Mouse (Mus musculus): ENCODE data around the gene Esyt1. TPM values are rescaled to one million over a fixed set of nuclear protein-coding genes. Genes with fewer than 3 reads are reported as not detected.
A peak's percentile ranks its signal among the peaks of the same experiment; 100 is the strongest.
"Not testable (repeated sequence)": the region's sequence is repeated elsewhere in the genome, so short reads cannot be mapped to it uniquely, and the experiment has no call there.

Gene Esyt1
- polyA plus RNA-seq, 1 experiment, result not detected

DNA sequence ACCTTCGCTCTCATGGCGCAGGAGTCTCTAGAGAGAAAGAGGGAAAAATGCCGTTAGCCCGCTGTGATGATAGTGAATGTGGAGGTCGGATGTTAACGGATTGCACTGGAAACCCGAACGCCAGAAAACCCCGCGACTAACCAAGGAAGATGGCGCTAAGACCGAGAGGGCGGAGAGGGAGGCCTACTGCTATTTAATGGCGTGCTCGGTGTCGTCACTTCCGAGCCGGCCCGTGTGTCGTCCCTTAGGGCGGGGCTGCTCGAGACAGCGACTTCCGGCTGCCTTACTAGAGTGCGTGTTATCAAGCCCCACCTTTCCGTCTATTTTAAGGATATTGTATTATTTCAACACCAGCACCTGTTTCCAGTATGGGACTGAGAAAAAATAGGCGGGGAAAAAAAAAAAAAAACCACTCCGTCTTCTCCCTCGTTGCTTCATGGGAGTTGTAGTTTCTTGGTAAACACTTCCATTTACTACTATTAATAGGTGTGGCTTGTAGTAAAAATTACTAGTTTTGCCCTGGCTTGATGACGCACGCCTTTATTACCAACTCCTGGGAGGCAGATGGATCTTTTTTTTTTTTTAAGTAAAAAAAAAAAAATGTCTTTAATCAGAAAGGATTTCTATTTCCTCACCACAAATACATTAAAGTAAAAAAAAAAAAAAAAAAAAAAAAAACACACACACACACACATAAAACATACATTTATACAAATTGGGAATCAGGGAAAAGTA lies 23.4 kb upstream of the Esyt1 start, which contains the start of gene Rpl41:
Gene Rpl41, minus strand, starts transcription at position 359 of the 735 bp plus-strand sequence.
- Histone ChIP-seq H3K27ac (ENCODE audit: insufficient read depth, low read depth, low read length) (peak within 1 kb of the TSS; percentile 88), H3K4me1 (ENCODE audit: control insufficient read depth, insufficient read depth, low read length) (peaks cover 4% of the 10 kb centered on the region), H3K4me3 (ENCODE audit: insufficient read depth, low read depth, low read length) (peak within 1 kb of the TSS; percentile 72)
- TF ChIP-seq CTCF (IDR thresholded peaks at IDR 0.05; ENCODE audit: insufficient read depth, low read depth, low read length) (no peak), POLR2A (IDR thresholded peaks at IDR 0.05; ENCODE audit: insufficient read depth, low read depth, low read length) (peak; percentile 97)
- under 1% methylated on average over 31 of the region's 31 CpGs for WGBS

- Histone ChIP-seq H3K27ac (ENCODE audit: insufficient read depth, low read depth, low read length) (peak overlapping the region; percentile 88), H3K4me3 (ENCODE audit: insufficient read depth, low read depth, low read length) (peak overlapping the region; percentile 72)
- not testable (repeated sequence) for H3K4me1 ChIP-seq (ENCODE audit: control insufficient read depth, insufficient read depth, low read length)
- under 1% methylated on average over 30 of the region's 30 CpGs for WGBS
Observed at GRCm38 (mm10) chr10:128548051-128548791, 22.6 kb upstream of the Esyt1 start.

- Histone ChIP-seq H3K4me3 (ENCODE audit: insufficient read depth, low read depth, low read length) (peak within 1 kb of the TSS; percentile 72), H3K4me1 (ENCODE audit: control insufficient read depth, insufficient read depth, low read length) (peaks cover 4% of the 10 kb centered on the region), H3K27ac (ENCODE audit: insufficient read depth, low read depth, low read length) (peak within 1 kb of the TSS; percentile 88)
- WGBS, result under 1% methylated on average over 50 of the region's 50 CpGs
- TF ChIP-seq CTCF (IDR thresholded peaks at IDR 0.05; ENCODE audit: insufficient read depth, low read depth, low read length) (no peak), POLR2A (IDR thresholded peaks at IDR 0.05; ENCODE audit: insufficient read depth, low read depth, low read length) (peak; percentile 51)
Observed at GRCm38 (mm10) chr10:128547361-128548032, 21.8 kb upstream of the Esyt1 start, which contains the start of gene Zc3h10. TSS of gene Zc3h10 (minus strand) at chr10:128547774.

DNA sequence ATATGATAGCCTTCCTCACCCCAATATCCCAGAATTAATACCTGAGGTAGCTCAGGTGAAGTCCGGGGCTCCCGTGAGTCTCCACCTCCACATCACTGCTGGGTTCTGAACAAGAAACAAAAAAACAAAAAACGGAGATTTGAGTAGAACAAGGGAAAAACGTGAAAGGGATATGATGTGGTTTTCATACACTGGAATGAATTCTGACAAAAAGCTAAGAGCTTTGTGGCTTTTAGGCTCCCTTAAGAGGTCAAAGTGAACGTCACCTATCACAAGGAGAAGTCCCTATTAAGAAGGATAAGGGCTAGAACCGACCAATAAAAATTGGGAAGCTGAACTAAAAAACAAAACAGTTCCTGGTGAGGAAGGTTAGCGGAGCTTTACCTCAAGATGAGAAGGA lies 21.1 kb upstream of the Esyt1 start:
- H3K27ac ChIP-seq (ENCODE audit: insufficient read depth, low read depth, low read length), result peak overlapping the region; percentile 60
- TF ChIP-seq CTCF (IDR thresholded peaks at IDR 0.05; ENCODE audit: insufficient read depth, low read depth, low read length) (no peak), POLR2A (IDR thresholded peaks at IDR 0.05; ENCODE audit: insufficient read depth, low read depth, low read length) (no peak)
- peak overlapping the region; percentile 72 for H3K4me3 ChIP-seq (ENCODE audit: insufficient read depth, low read depth, low read length)
- WGBS, result 11% methylated on average over 7 of the region's 7 CpGs
- peaks cover 4% of the 10 kb centered on the region for H3K4me1 ChIP-seq (ENCODE audit: control insufficient read depth, insufficient read depth, low read length)

DNA sequence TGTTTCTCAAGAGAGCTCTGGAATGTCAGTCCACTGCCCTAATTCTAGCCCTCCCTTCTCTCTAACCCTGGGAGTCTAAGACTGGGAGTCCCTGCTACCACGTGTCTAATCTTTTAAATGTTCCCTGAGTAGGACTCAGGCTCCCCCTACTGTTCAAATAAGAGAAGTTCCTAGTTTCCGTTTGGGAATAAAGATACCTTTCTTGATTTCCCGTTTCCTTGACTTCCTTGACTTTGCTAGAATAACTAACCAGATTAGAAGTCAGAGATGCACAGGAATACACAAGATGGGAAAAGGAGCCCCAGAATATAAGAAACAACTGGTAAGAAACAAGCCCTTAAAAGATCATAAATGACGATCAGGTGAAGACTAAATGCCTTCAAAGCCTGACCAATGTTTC lies 20.7 kb upstream of the Esyt1 start:
- Histone ChIP-seq H3K27ac (ENCODE audit: insufficient read depth, low read depth, low read length) (no peak overlapping the region; the same call in 1 of the 2 replicates), H3K4me3 (ENCODE audit: insufficient read depth, low read depth, low read length) (no peak overlapping the region), H3K4me1 (ENCODE audit: control insufficient read depth, insufficient read depth, low read length) (peaks cover 4% of the 10 kb centered on the region)
- WGBS, result 7% methylated on average over 4 of the region's 4 CpGs
- no peak for TF ChIP-seq CTCF (IDR thresholded peaks at IDR 0.05; ENCODE audit: insufficient read depth, low read depth, low read length)
- TF ChIP-seq POLR2A (IDR thresholded peaks at IDR 0.05; ENCODE audit: insufficient read depth, low read depth, low read length), result no peak

DNA sequence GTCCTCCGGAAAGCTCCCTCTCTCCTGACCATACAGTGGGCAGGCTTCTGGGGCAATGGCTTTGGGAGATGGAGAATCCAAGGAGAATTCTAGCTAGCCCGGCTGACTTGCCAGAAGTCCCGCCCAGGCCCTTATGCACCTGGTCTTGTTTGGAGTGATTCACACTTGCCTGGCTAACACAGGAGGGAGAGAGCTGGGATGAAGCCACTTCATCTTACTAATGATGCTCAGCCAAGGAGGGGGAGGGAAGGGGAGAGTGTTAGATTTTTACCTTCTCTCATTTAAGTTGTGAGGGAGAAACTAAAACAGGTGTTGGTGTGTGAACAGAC lies 19.9 kb upstream of the Esyt1 start:
- peaks cover 4% of the 10 kb centered on the region for H3K4me1 ChIP-seq (ENCODE audit: control insufficient read depth, insufficient read depth, low read length)
- 82% methylated on average over 3 of the region's 3 CpGs for WGBS
- TF ChIP-seq POLR2A (IDR thresholded peaks at IDR 0.05; ENCODE audit: insufficient read depth, low read depth, low read length), result no peak
- no peak for TF ChIP-seq CTCF (IDR thresholded peaks at IDR 0.05; ENCODE audit: insufficient read depth, low read depth, low read length)
- H3K27ac ChIP-seq (ENCODE audit: insufficient read depth, low read depth, low read length), result no peak overlapping the region
- H3K4me3 ChIP-seq (ENCODE audit: insufficient read depth, low read depth, low read length), result no peak overlapping the region

GRCm38 (mm10) chr10:128544674-128545569 lies 19.3 kb upstream of the Esyt1 start:
- Histone ChIP-seq H3K27ac (ENCODE audit: insufficient read depth, low read depth, low read length) (no peak overlapping the region), H3K4me3 (ENCODE audit: insufficient read depth, low read depth, low read length) (no peak overlapping the region), H3K4me1 (ENCODE audit: control insufficient read depth, insufficient read depth, low read length) (peaks cover 4% of the 10 kb centered on the region)
- TF ChIP-seq POLR2A (IDR thresholded peaks at IDR 0.05; ENCODE audit: insufficient read depth, low read depth, low read length) (no peak), CTCF (IDR thresholded peaks at IDR 0.05; ENCODE audit: insufficient read depth, low read depth, low read length) (no peak)
- WGBS, result 92% methylated on average over 37 of the region's 37 CpGs

- Histone ChIP-seq H3K27ac (ENCODE audit: insufficient read depth, low read depth, low read length) (no peak overlapping the region), H3K4me1 (ENCODE audit: control insufficient read depth, insufficient read depth, low read length) (no peaks in the 10 kb centered on the region), H3K4me3 (ENCODE audit: insufficient read depth, low read depth, low read length) (no peak overlapping the region)
- TF ChIP-seq POLR2A (IDR thresholded peaks at IDR 0.05; ENCODE audit: insufficient read depth, low read depth, low read length), result no peak
- WGBS, result 97% methylated on average over 15 of the region's 15 CpGs
Observed at GRCm38 (mm10) chr10:128544151-128544657, 18.5 kb upstream of the Esyt1 start.

Measured in olfactory bulb, adult 2 months (tissue).